Mouse (Mus musculus): ENCODE results near the gene Mrpl58. TPM values are rescaled to one million over a fixed set of nuclear protein-coding genes. Genes with fewer than 3 reads are reported as not detected.

Mrpl58 gene
- total RNA-seq, 2 experiments from 2014 or later: 79.2 to 99.2 TPM

- DNase-seq: no peak
- intact Hi-C loops (cut with DNase I): no loop called here
- H3K27ac ChIP-seq: no peak overlapping the region
- no peak for TF ChIP-seq CTCF (IDR thresholded peaks at IDR 0.05)
- no peak overlapping the region for H3K4me3 ChIP-seq
Measured at GRCm38 (mm10) chr11:115372015-115372414, 31.5 kb upstream of the Mrpl58 start.

GRCm38 (mm10) chr11:115372737-115373136 is 30.8 kb upstream of the Mrpl58 start:
- intact Hi-C loops (cut with DNase I): no loop called here
- DNase-seq: no peak
- Histone ChIP-seq H3K27ac (no peak overlapping the region), H3K4me3 (no peak overlapping the region)
- TF ChIP-seq CTCF (IDR thresholded peaks at IDR 0.05): no peak

- intact Hi-C loops (cut with DNase I): no loop called here
- TF ChIP-seq CTCF (IDR thresholded peaks at IDR 0.05): no peak
- Histone ChIP-seq H3K27ac (peak overlapping the region; percentile 72), H3K4me3 (peak overlapping the region; percentile 73)
- peak; percentile 86 for DNase-seq
Measured at GRCm38 (mm10) chr11:115373805-115374694, 29.5 kb upstream of the Mrpl58 start.

GRCm38 (mm10) chr11:115374695-115375425 is 28.7 kb upstream of the Mrpl58 start:
- peak overlapping the region; percentile 73 for H3K4me3 ChIP-seq
- no peak for DNase-seq
- intact Hi-C loops (cut with DNase I): no loop called here
- peak overlapping the region; percentile 72 for H3K27ac ChIP-seq
- no peak for TF ChIP-seq CTCF (IDR thresholded peaks at IDR 0.05)

GRCm38 (mm10) chr11:115376722-115377121 is 26.8 kb upstream of the Mrpl58 start:
- no peak for DNase-seq
- TF ChIP-seq CTCF (IDR thresholded peaks at IDR 0.05): no peak
- no peak overlapping the region for H3K4me3 ChIP-seq
- no peak overlapping the region for H3K27ac ChIP-seq
- intact Hi-C loops (cut with DNase I): no loop called here

GRCm38 (mm10) chr11:115377254-115377653 is 26.3 kb upstream of the Mrpl58 start:
- Histone ChIP-seq H3K27ac (no peak overlapping the region), H3K4me3 (no peak overlapping the region)
- no peak for TF ChIP-seq CTCF (IDR thresholded peaks at IDR 0.05)
- DNase-seq: no peak
- intact Hi-C loops (cut with DNase I): no loop called here

- no peak for DNase-seq
- Histone ChIP-seq H3K4me3 (no peak overlapping the region), H3K27ac (no peak overlapping the region)
- TF ChIP-seq CTCF (IDR thresholded peaks at IDR 0.05): no peak
- intact Hi-C loops (cut with DNase I): no loop called here
Measured at GRCm38 (mm10) chr11:115377854-115378253, 25.7 kb upstream of the Mrpl58 start.

GRCm38 (mm10) chr11:115381276-115381675 is 22.3 kb upstream of the Mrpl58 start:
- TF ChIP-seq CTCF (IDR thresholded peaks at IDR 0.05): no peak
- no peak for DNase-seq
- Histone ChIP-seq H3K27ac (peak overlapping the region; percentile 89), H3K4me3 (peak overlapping the region; percentile 92)
- intact Hi-C loops (cut with DNase I): loop anchor here (10.0 kb wide), 1 partner anchor 706 kb away; the partner anchor contains the start of gene Ttyh2

GRCm38 (mm10) chr11:115381743-115382539 is 21.6 kb upstream of the Mrpl58 start, which contains the start of gene Cdr2l:
Gene Cdr2l, plus strand, starts transcription at chr11:115381916.
- Histone ChIP-seq H3K27ac (peak within 1 kb of the TSS; percentile 89), H3K4me3 (peak within 1 kb of the TSS; percentile 92)
- TF ChIP-seq CTCF (IDR thresholded peaks at IDR 0.05): no peak
- peak; percentile 94 for DNase-seq
- intact Hi-C loops (cut with DNase I): loop anchor here (10.0 kb wide), 1 partner anchor 707 kb away; the partner anchor contains the start of gene Ttyh2

- intact Hi-C loops (cut with DNase I): loop anchor here (10.0 kb wide), 1 partner anchor 708 kb away; the partner anchor contains the start of gene Ttyh2
- H3K4me3 ChIP-seq: peak overlapping the region; percentile 92
- DNase-seq: no peak
- TF ChIP-seq CTCF (IDR thresholded peaks at IDR 0.05): no peak
- peak overlapping the region; percentile 89 for H3K27ac ChIP-seq
Measured at GRCm38 (mm10) chr11:115382891-115383290, 20.7 kb upstream of the Mrpl58 start.

GRCm38 (mm10) chr11:115383701-115384474 is 19.7 kb upstream of the Mrpl58 start:
- no peak for TF ChIP-seq CTCF (IDR thresholded peaks at IDR 0.05)
- intact Hi-C loops (cut with DNase I): loop anchor here (10.0 kb wide), 1 partner anchor 709 kb away; the partner anchor contains the start of gene Ttyh2
- peak overlapping the region; percentile 92 for H3K4me3 ChIP-seq
- no peak for DNase-seq
- peak overlapping the region; percentile 89 for H3K27ac ChIP-seq
